ENCODE assay signal across 10 mouse cellular contexts in genomic region chr3:98336661-98337654, GRCm38 (mm10). TPM values are rescaled to one million over a fixed set of nuclear protein-coding genes. Genes with fewer than 3 reads are reported as not detected.
A peak's percentile ranks its signal among the peaks of the same experiment; 100 is the strongest.
DNase-seq lines count a peak whose midpoint lies in the region; ATAC-seq and TF ChIP-seq lines count a peak whose summit lies in the region.
"Had no signal": no experiment of that assay in that cellular context is flagged by ENCODE, and none has a peak within 500 bp of the region (broad histone marks: within the 10 kb centered on the region; RNA-seq: fewer than 3 reads in every experiment).

No protein-coding gene starts in this region.

- intact Hi-C loops in left cerebral cortex, postnatal 25 days (cut with DNase I) = no loop called here

- no peak for ATAC-seq in liver, embryonic 16.5 days (ENCODE audit: low read depth)
- no peak for ATAC-seq in CD4-positive, CD25-positive, alpha-beta regulatory T cell, adult 4 months

- no peaks in the 10 kb centered on the region for H3K27me3 ChIP-seq in spleen, adult 2 months (ENCODE audit: control insufficient read depth, insufficient read depth, low read length)
- no peaks in the 10 kb centered on the region for H3K27me3 ChIP-seq in liver, embryonic 16.5 days (ENCODE audit: control insufficient read depth, insufficient read depth, low read depth, low read length)

- no peaks in the 10 kb centered on the region for H3K9me3 ChIP-seq in liver, embryonic 16.5 days (replicated peaks; ENCODE audit: control insufficient read depth, low read length)

- TF ChIP-seq CTCF in spleen, adult 2 months (IDR thresholded peaks at IDR 0.05; ENCODE audit: extremely low read depth, insufficient read depth, insufficient read length, insufficient replicate concordance) = no peak

- TF ChIP-seq POLR2A in spleen, adult 2 months (IDR thresholded peaks at IDR 0.05; ENCODE audit: low read depth, low read length) = no peak

- DNase-seq in spleen, adult 2 months (ENCODE audit: low read depth in 1 of 2, low spot score in 2 of 2) = peak; percentile 30 to 55
- no peak for DNase-seq in spleen, adult 12 weeks (ENCODE audit: low spot score)
- DNase-seq in forelimb bud, embryonic 11.5 days (ENCODE audit: low read depth, low spot score) = peak; percentile 60
- DNase-seq in cerebellum, postnatal 36 days = no peak
- no peak for DNase-seq in urinary bladder, adult 18-20 months (ENCODE audit: low spot score in 2 of 2)
- no peak for DNase-seq in left cerebral cortex, postnatal 25 days (ENCODE audit: low spot score in 2 of 2)
- DNase-seq: gastrocnemius, postnatal 10 days had no signal

- H3K4me1 ChIP-seq in spleen, adult 2 months (ENCODE audit: control insufficient read depth, insufficient read depth, insufficient read length) = peaks cover 31% of the 10 kb centered on the region; the same call in 1 of the 2 replicates
- H3K4me1 ChIP-seq in liver, embryonic 16.5 days (ENCODE audit: control insufficient read depth, low read depth, low read length) = peaks cover 27% of the 10 kb centered on the region

- no peak overlapping the region for H3K4me3 ChIP-seq in spleen, adult 2 months (ENCODE audit: extremely low read depth, insufficient read depth, insufficient read length)
- H3K4me3 ChIP-seq in liver, embryonic 16.5 days (ENCODE audit: low read depth, low read length) = no peak overlapping the region

- H3K4me2 ChIP-seq in liver, embryonic 16.5 days (ENCODE audit: low read depth, low read length) = peak overlapping the region; percentile 86

- no peak overlapping the region for H3K9ac ChIP-seq in liver, embryonic 16.5 days (ENCODE audit: low read depth, low read length)

- peak overlapping the region; percentile 60 for H3K27ac ChIP-seq in spleen, adult 2 months (ENCODE audit: insufficient read depth, low read length)
- H3K27ac ChIP-seq in liver, embryonic 16.5 days (ENCODE audit: low read length) = no peak overlapping the region
- H3K27ac ChIP-seq: macrophage had no signal

- WGBS in spleen, adult 2 months = 63% methylated on average over 22 of the region's 22 CpGs
- WGBS in liver, embryonic 16.5 days (ENCODE audit: insufficient replicate concordance) = 55% methylated on average over 22 of the region's 22 CpGs

- no peaks in the 10 kb centered on the region for H3K36me3 ChIP-seq in spleen, adult 2 months (ENCODE audit: control insufficient read depth, insufficient read depth, low read length)
- no peaks in the 10 kb centered on the region for H3K36me3 ChIP-seq in liver, embryonic 16.5 days (ENCODE audit: control insufficient read depth, insufficient read depth)

RNA-seq across cellular contexts. Expression of gene Phgdh, which starts 2.8 kb away (rescaled TPM):
- 53.1 and 70.7 TPM in 2 replicates for polyA plus RNA-seq in spleen, adult 2 months (2012; rRNA removed)
- polyA plus RNA-seq in liver, embryonic 16.5 days (2015; fragmentation: Nextera tagmentation; extraction: Ambion mirVana) = 179 and 193 TPM in 2 replicates
- 100 to 1,000 TPM in 1 of 2 experiments, 10 to 100 TPM in 1; 98.0 to 189 TPM for polyA plus RNA-seq in CD4-positive, CD25-positive, alpha-beta regulatory T cell, adult 4 months (2017; shearing (Covaris generic))
- 10 to 100 TPM; 51.7 to 54.5 TPM for total RNA-seq in left cerebral cortex, postnatal 25 days (2021)

RNA-seq across cellular contexts. Expression of gene Zfp697, which starts 45.3 kb away (rescaled TPM):
- 0.68 and 0.96 TPM in 2 replicates for polyA plus RNA-seq in spleen, adult 2 months (2012; rRNA removed)
- 2.0 and 2.1 TPM in 2 replicates for polyA plus RNA-seq in liver, embryonic 16.5 days (2015; fragmentation: Nextera tagmentation; extraction: Ambion mirVana)
- not detected for polyA plus RNA-seq in CD4-positive, CD25-positive, alpha-beta regulatory T cell, adult 4 months (2017; shearing (Covaris generic))
- 10 to 100 TPM; 33.6 to 34.9 TPM for total RNA-seq in left cerebral cortex, postnatal 25 days (2021)

RNA-seq across cellular contexts. Expression of gene Hmgcs2, which starts 56.7 kb away (rescaled TPM):
- 17.6 and 19.7 TPM in 2 replicates for polyA plus RNA-seq in spleen, adult 2 months (2012; rRNA removed)
- 293 and 366 TPM in 2 replicates for polyA plus RNA-seq in liver, embryonic 16.5 days (2015; fragmentation: Nextera tagmentation; extraction: Ambion mirVana)
- polyA plus RNA-seq in CD4-positive, CD25-positive, alpha-beta regulatory T cell, adult 4 months (2017; shearing (Covaris generic)) = not detected
- total RNA-seq in left cerebral cortex, postnatal 25 days (2021) = 10 to 100 TPM in 1 of 2 experiments, 1 to 10 TPM in 1; 7.5 to 10.5 TPM
- polyA plus RNA-seq: macrophage had no signal

Comparison
In these comparisons a context has a peak if more than half of its experiments do, and no peak if none do; other contexts are left out.
1. DNase-seq: peak in spleen, adult 2 months (2 of 2) and forelimb bud, embryonic 11.5 days (single experiment); none in spleen, adult 12 weeks (single experiment), cerebellum, postnatal 36 days (0 of 2), urinary bladder, adult 18-20 months (0 of 2) and left cerebral cortex, postnatal 25 days (0 of 2).
2. RNA of gene Hmgcs2, which starts 56.7 kb away (polyA plus RNA-seq): 293 to 366 TPM in liver, embryonic 16.5 days and 17.6 to 19.7 TPM in spleen, adult 2 months; not detected in CD4-positive, CD25-positive, alpha-beta regulatory T cell, adult 4 months; every median in the first group is over 10 times any median in the second.